Mouse (Mus musculus) megakaryocyte, embryonic 14.5 days (primary cell): ENCODE data around the gene Eef1g. TPM values are rescaled to one million over a fixed set of nuclear protein-coding genes. Genes with fewer than 3 reads are reported as not detected.

ENCODE experiments used
- H3K27me3 ChIP-seq: replicated peaks from 2 replicates; pipeline ENCODE3; 2012; ENCODE audit warnings: inconsistent platforms
- H3K36me3 ChIP-seq: replicated peaks from 2 replicates; pipeline ENCODE3; 2012; ENCODE audit warnings: low read length, inconsistent platforms, mixed read lengths
- H3K4me1 ChIP-seq: 2 replicates; pipeline ENCODE4 v1.6.1; 2012; ENCODE audit warnings: inconsistent platforms
- H3K4me3 ChIP-seq: replicated peaks from 2 replicates; pipeline ENCODE3; 2012; ENCODE audit warnings: moderate library complexity, mild to moderate bottlenecking, inconsistent platforms
- H3K9me3 ChIP-seq: 2 replicates; pipeline ENCODE4 v1.6.1; 2012; ENCODE audit warnings: inconsistent platforms
- FLI1 ChIP-seq: IDR thresholded peaks from 2 replicates; pipeline ENCODE4 v1.6.1; 2012; ENCODE audit warnings: low read length, inconsistent platforms, mixed read lengths
- GATA1 ChIP-seq: IDR thresholded peaks from 3 replicates; pipeline ENCODE4 v1.6.1; 2012; ENCODE audit warnings: mixed read lengths, low read length, inconsistent platforms, borderline replicate concordance
- polyA plus RNA-seq: library from polyadenylated mRNA; stranded (reverse); fragments of >175 nt; gene quantifications from 2 replicates; pipeline ENCODE4 v1.2.3, GENCODE M21; 2012; ENCODE audit warnings: low replicate concordance; ENCODE audit not compliant: insufficient read depth

The Eef1g gene
- polyA plus RNA-seq, 1 experiment: 78.5 TPM

DNA sequence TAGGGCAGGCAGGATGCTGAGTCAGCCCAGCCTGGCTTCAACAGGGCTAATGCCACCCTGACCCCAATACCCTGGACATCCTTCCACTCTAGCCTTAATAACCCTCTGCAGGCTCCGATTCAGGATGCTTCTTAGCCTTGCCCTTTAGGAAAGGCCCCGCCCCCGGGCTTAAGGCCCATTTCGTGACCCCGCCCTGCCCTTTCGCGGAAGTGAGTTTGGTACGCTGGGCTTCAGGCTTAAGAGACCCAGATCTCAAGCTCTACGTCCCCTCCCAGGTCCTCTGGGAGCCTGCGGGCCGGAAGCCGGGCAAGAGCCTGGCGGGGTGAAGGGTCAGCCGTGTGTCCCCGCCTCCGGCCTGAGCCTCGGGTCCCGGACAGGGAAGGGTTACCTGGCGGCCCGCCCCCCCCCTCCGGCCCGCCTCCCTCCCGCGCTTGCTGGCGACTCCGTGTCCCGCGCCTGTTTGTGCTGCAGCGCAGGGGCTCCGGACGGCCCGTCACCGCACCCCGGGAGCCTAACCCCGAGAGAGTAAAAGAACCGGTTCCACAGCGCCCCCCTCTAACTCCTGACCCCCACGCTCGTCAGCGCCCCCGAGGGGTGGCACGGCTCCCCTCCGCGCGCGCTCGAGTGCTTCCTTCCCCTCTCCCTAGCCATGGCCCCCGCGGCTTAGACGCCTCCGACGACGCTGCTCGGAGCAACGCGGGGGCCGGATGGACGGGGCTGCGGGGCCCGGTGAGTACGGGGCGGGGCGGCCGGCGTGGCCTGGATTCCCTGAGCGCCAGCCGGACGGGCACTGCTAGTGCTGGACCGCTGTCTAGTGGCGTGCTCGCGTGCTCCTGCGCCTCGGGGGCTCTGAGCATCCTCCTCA, 37.4 kb upstream of the Eef1g start, which contains the start of the genes Rom1 and Eml3:
Rom1 (minus strand) TSS at position 133 of the 865 bp plus-strand sequence.
Eml3 (plus strand) TSS at position 329 of the 865 bp plus-strand sequence.
- TF ChIP-seq FLI1 (no peak), GATA1 (no peak)
- peaks cover 45% of the 10 kb centered on the region for H3K4me1 ChIP-seq
- H3K27me3 ChIP-seq: no peaks in the 10 kb centered on the region
- H3K4me3 ChIP-seq: peak within 1 kb of the TSS; percentile 97
- H3K36me3 ChIP-seq: peaks cover 75% of the 10 kb centered on the region
- H3K9me3 ChIP-seq: no peaks in the 10 kb centered on the region

DNA sequence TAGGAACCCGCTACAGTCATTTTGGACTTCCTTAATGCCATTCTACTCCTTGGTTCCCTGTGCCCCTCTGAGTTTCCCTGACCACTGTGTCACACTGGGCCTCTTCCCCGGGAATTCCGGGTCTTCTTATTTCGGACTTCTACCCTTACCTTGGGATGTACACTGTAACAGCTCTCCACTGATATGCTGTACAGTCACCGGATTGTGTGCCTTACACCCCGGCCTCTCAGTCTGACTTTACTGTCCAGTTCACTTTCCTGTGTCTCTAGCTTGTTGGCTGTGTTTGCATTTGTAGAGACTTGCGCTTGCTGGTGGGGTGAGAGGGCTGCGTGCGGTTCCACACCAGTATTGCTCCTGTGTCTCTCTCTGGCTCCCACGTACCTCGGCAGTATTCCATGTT, 36.7 kb upstream of the Eef1g start:
- H3K9me3 ChIP-seq: no peaks in the 10 kb centered on the region
- H3K36me3 ChIP-seq: peaks cover 79% of the 10 kb centered on the region
- H3K4me1 ChIP-seq: peaks cover 45% of the 10 kb centered on the region
- peak overlapping the region; percentile 97 for H3K4me3 ChIP-seq
- no peaks in the 10 kb centered on the region for H3K27me3 ChIP-seq
- no peak for TF ChIP-seq GATA1
- TF ChIP-seq FLI1: no peak

DNA sequence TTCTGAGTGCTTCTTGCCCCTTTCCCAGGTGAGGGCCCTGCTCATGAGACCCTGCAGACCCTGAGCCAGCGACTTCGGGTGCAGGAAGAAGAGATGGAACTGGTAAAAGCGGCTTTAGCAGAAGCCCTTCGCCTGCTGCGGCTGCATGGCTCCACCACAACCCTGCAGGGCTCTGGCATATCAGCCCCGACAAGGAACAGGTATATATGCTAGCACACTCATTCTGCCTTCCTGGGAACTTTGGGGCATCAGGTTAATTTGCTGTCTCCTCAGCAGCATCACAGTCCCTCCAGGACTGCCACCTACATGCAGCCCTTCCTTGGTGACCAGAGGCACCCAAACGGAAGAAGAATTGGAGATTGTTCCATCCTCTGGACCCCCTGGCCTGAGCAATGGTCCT, 36.1 kb upstream of the Eef1g start:
- Histone ChIP-seq H3K4me1 (peaks cover 42% of the 10 kb centered on the region), H3K27me3 (no peaks in the 10 kb centered on the region), H3K9me3 (no peaks in the 10 kb centered on the region), H3K4me3 (peak overlapping the region; percentile 97), H3K36me3 (peaks cover 79% of the 10 kb centered on the region)
- TF ChIP-seq FLI1 (no peak), GATA1 (no peak)

DNA sequence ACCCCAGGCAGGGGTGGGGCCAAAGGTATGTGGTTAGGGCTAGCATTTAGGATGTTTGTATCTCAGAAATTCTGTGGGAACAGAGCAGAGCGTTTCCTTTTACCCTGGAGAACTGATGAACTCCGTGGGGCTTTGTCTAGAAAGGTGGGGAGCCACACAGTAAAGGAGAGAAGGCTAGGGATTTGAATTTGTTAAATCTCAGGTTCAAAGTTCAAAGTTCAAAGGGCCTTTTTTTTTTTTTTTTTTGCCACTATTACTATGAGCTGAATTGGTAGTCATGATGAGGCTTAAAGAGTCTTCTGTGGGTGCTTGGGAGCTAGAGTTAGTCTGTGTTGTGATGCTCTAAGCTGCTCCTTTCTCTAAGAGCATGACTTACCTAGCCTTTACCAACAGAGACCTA, 30.1 kb upstream of the Eef1g start:
- TF ChIP-seq FLI1 (no peak), GATA1 (no peak)
- Histone ChIP-seq H3K27me3 (no peaks in the 10 kb centered on the region), H3K4me1 (peaks cover 37% of the 10 kb centered on the region), H3K9me3 (no peaks in the 10 kb centered on the region), H3K36me3 (peaks cover 87% of the 10 kb centered on the region), H3K4me3 (no peak overlapping the region)

DNA sequence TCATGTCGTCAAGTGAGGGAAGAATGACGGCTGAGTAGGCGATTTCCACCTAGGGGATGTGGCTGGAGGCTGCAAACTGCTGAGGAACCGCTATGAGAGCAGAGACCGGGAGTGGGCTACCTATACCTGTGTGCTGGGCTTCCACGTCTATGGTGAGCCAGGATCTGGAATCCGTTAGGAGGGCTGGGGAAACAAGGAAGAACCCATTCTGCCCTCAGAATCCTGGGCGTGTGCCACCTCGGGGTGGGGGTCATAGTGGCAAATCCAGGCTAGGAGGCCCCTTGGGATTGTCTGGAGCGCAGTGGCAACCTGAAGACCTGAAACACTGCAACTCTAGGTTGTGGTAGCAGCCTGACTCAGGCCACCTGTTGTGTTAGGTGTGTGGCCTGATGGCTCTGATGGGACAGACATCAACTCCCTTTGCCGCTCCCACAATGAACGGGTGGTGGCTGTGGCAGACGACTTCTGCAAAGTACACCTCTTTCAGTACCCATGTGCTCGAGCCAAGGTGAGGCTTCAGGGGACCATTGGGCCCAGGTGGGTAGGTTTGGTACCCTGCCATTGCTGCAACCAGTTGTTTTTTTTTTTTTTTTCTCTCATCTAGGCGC, 26.2 kb upstream of the Eef1g start:
- Histone ChIP-seq H3K27me3 (no peaks in the 10 kb centered on the region), H3K9me3 (no peaks in the 10 kb centered on the region), H3K4me1 (peaks cover 58% of the 10 kb centered on the region), H3K36me3 (peaks cover 75% of the 10 kb centered on the region), H3K4me3 (peak overlapping the region; percentile 99)
- TF ChIP-seq GATA1 (no peak), FLI1 (no peak)

DNA sequence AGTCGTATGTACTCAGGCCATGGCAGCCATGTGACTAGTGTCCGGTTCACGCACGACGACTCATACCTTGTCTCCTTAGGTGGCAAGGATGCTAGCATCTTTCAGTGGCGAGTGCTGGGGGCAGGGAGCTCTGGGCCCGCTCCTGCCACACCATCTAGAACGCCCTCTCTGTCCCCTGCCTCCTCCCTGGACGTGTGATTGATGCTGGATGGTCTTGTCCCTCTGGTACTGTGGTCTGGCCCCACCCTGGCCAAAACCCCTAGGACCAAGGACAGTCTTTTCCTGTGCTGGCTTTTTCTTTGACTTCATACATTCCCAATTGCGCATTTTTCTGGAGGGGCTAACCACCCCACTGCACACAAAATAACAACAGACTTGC, 25.7 kb upstream of the Eef1g start:
- H3K36me3 ChIP-seq: peaks cover 75% of the 10 kb centered on the region
- peak overlapping the region; percentile 99 for H3K4me3 ChIP-seq
- H3K9me3 ChIP-seq: no peaks in the 10 kb centered on the region
- peaks cover 63% of the 10 kb centered on the region for H3K4me1 ChIP-seq
- H3K27me3 ChIP-seq: no peaks in the 10 kb centered on the region
- no peak for TF ChIP-seq GATA1
- TF ChIP-seq FLI1: no peak

DNA sequence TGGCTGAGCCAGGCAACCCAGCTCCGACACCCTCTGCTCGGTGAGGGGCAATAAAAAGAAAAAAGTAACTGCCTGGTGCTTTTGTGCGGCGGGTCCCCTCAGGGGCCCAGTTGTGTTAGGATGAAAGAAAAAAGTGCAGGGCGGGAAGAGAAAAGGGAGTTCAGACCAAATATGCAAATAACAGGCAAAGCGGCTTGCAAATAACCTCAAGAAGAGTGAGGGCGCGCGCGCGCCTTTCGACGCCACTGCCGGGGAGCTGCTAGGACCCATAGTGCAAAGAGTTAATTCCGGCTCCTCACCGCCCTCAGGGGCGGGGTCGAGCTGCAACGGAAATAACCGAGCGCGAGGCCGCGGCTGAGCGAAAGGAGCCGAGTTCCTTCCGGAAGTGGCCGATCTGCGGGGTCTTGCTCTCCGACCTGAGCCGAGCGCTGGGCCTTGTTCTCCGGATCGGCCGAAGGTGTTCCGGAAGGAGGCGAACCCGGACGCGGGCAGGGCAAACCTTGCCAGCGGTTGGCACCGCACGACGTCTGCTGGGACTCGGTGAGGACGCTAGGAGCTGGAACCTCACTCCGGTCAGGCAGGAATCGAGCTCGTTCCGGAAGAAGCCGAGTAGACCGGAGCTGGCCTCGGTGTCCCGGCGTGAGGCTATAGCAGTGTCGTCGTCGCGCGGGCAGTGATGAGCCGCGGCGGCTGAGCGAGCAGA, 25.2 kb upstream of the Eef1g start, which contains the start of gene Mta2:
Mta2 (plus strand) TSS at position 361 of the 703 bp plus-strand sequence.
- Histone ChIP-seq H3K9me3 (no peaks in the 10 kb centered on the region), H3K4me1 (peaks cover 64% of the 10 kb centered on the region), H3K4me3 (peak within 1 kb of the TSS; percentile 99), H3K36me3 (peaks cover 75% of the 10 kb centered on the region), H3K27me3 (no peaks in the 10 kb centered on the region)
- TF ChIP-seq GATA1 (no peak), FLI1 (peak; percentile 63; the same call in 1 of the 2 replicates)

DNA sequence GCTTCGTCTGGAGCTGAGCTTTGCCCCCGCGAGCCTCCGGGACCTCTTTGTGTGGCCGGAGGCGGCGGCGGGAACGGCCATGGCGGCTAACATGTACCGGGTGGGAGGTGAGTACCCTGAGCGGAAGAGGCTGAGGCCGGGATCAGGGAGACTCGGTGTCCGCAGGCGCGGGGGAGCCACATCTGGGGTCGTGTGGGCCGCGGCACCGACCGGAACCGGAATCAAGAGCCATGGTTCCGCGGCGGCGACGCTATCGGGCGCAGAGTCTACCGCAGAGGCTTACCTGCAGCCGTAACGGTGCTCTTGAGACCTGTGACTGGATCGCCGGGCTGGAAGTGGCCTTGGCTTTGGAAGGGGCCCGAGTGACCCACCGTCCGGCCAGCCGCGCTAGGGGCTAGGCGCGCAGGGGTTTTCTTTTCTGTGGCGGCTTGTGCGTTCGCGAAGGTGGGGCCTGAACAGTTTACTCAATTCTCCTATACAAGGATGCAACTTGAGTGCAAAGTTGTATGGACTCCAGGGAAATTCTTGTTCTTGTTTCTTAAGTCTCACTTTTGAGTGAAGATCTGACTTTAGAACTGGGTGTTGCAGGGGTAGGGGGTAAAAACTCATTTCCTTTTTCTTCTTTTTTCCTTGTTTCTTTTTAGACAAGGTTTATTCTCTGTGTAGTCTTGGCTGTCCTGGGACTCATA, 24.4 kb upstream of the Eef1g start:
- Histone ChIP-seq H3K9me3 (no peaks in the 10 kb centered on the region), H3K4me1 (peaks cover 63% of the 10 kb centered on the region), H3K36me3 (peaks cover 74% of the 10 kb centered on the region), H3K27me3 (no peaks in the 10 kb centered on the region), H3K4me3 (peak overlapping the region; percentile 99)
- TF ChIP-seq GATA1: no peak
- no peak for TF ChIP-seq FLI1

DNA sequence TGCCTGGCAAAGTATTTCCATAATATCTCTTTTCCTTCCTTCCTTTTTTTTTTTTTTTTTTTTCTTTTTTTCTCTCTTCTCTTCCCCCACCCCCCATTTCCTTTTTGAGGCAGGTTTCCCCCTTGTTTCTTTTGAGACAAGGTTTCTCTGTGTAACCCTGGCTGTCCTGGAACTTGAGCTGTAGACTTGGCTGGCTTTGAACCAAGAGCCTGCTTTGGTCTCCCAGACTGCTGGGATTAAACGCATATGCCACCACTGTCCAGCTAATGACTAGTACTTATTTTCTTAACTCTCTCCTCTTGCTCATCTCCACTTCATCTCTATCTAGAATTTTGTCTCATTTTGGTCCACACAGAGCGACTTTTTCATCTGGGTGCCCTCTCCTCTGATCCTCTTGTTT, 23.8 kb upstream of the Eef1g start:
- H3K9me3 ChIP-seq: no peaks in the 10 kb centered on the region
- H3K4me3 ChIP-seq: peak overlapping the region; percentile 99
- TF ChIP-seq FLI1 (no peak), GATA1 (no peak)
- H3K27me3 ChIP-seq: no peaks in the 10 kb centered on the region
- peaks cover 75% of the 10 kb centered on the region for H3K36me3 ChIP-seq
- peaks cover 61% of the 10 kb centered on the region for H3K4me1 ChIP-seq
